Mouse (Mus musculus) hindbrain, embryonic 11.5 days (tissue): ENCODE measurements around the gene Kalrn. TPM values are rescaled to one million over a fixed set of nuclear protein-coding genes. Genes with fewer than 3 reads are reported as not detected.

ENCODE experiments used
- ATAC-seq: fragments of 200-750 bp; cut with Nextera tagmentation; 2 replicates; pipeline ENCODE4 v1.8.0; 2017; ENCODE audit warnings: mild to moderate bottlenecking, moderate TSS enrichment, moderate library complexity; ENCODE audit not compliant: low FRiP score
- DNase-seq: peaks from one replicate; pipeline ENCODE4 v3.0.0-alpha.2; 2015; ENCODE audit warnings: low spot score
- H3K27ac ChIP-seq: fragments of 300-500 bp; sonication (generic); 2 replicates; pipeline ENCODE4 v1.5.1; 2014; ENCODE audit warnings: mild to moderate bottlenecking, low read depth, low read length
- H3K27me3 ChIP-seq: fragments of 300-500 bp; sonication (generic); 2 replicates; pipeline ENCODE4 v1.6.1; 2014; ENCODE audit warnings: mild to moderate bottlenecking, low read length, moderate library complexity, mixed read lengths; ENCODE audit not compliant: control insufficient read depth, insufficient read depth
- H3K36me3 ChIP-seq: fragments of 300-500 bp; sonication (generic); 2 replicates; pipeline ENCODE4 v1.6.1; 2014; ENCODE audit warnings: mild to moderate bottlenecking, low read length, moderate library complexity, mixed read lengths; ENCODE audit not compliant: control insufficient read depth, insufficient read depth
- H3K4me1 ChIP-seq: fragments of 300-500 bp; sonication (generic); replicated peaks from 2 replicates; pipeline ENCODE4 v1.6.1; 2014; ENCODE audit warnings: low read length, mixed read lengths; ENCODE audit not compliant: control insufficient read depth, insufficient read depth
- H3K4me2 ChIP-seq: fragments of 300-500 bp; sonication (generic); replicated peaks from 2 replicates; pipeline ENCODE4 v1.6.1; 2014; ENCODE audit warnings: mild to moderate bottlenecking, low read depth, low read length
- H3K4me3 ChIP-seq: fragments of 300-500 bp; sonication (generic); 2 replicates; pipeline ENCODE4 v1.5.1; 2014; ENCODE audit warnings: low read depth, low read length
- H3K9ac ChIP-seq: fragments of 300-500 bp; sonication (generic); 2 replicates; pipeline ENCODE4 v1.6.1; 2014; ENCODE audit warnings: low read depth, low read length
- H3K9me3 ChIP-seq: fragments of 300-500 bp; sonication (generic); 2 replicates; pipeline ENCODE4 v1.6.1; 2016; ENCODE audit warnings: low read length; ENCODE audit not compliant: control insufficient read depth
- WGBS: fragments of 180-500 bp; shearing (Covaris S2); extraction: QIAGEN DNeasy Blood & Tissue Kit; methylation state at CpG from one replicate; pipeline ENCODE4 v1.1.7; 2014; 5-methylcytosine and 5-hydroxymethylcytosine counted together
- polyA plus RNA-seq: library from polyadenylated mRNA; unstranded; fragments of >200 nt; fragmentation: Nextera tagmentation; extraction: Ambion mirVana; gene quantifications from 2 replicates; pipeline ENCODE4 v1.2.1, GENCODE M21; 2014

Kalrn gene
- polyA plus RNA-seq, 1 experiment from 2014 or later, result 25.6 TPM

DNA sequence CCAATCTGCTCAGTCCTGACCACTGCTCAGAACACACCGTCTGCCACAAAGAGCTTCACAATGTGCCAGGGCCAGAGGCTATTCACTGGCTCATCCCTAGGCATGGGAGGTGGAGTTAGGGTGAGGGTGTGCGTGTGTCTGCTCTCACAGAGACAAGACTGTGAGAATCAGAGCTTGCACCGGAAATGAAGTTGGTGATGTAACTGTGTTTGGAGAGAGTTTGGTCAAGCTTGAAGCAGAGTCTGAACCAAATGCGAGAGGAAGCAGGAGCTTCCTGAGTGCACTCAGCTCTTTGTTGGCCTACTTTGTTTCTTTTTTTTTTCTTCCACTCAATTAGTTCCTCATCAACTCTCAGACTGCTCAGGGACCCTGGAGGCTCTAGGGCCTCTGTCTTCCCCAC lies 325.1 kb downstream of the Kalrn start:
- Histone ChIP-seq H3K4me2 (no peak overlapping the region), H3K36me3 (no peaks in the 10 kb centered on the region), H3K27ac (no peak overlapping the region), H3K4me3 (no peak overlapping the region), H3K27me3 (no peaks in the 10 kb centered on the region), H3K9ac (no peak overlapping the region), H3K9me3 (no peaks in the 10 kb centered on the region), H3K4me1 (no peaks in the 10 kb centered on the region)
- 47% methylated on average over 4 of the region's 4 CpGs for WGBS
- DNase-seq (no peak), ATAC-seq (no peak)

DNA sequence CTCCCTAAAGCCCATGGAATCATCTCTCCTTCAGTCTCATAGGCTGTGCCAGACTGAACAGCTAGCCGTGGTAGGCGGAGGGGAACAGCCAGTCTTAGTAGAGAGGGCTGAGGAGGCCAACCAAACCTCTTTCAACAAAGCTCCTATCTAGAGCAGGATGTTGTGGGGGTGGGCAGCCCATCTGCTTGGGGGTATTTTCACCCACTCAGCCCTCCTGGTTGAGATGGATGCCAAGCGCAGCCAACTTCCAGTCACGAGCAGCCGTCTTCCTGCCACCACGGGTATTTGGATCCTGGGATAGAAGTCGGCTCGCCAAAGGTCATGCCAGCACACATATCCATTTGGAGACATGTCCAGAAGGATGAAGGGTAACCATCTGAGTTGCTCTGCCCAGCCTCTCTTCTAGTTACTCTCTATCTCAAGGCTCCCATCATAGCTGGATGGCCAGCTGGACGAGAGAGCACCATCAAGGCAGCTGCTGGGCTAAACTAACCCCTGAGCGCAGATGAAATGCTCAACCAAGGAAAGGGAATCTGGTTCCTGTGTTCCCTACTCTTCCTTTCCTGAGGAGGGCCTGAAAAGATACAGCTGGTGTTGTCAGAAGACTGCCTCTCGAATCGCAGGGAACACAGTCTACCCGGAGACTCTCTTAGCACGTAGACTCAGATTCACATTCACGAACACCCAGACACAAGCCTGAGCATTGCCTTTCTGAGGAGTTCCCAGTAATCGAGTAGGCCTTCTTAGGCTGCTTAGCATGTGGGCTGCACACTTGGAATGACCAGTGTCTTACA lies 331.2 kb downstream of the Kalrn start:
- 97% methylated on average over 16 of the region's 16 CpGs for WGBS
- Histone ChIP-seq H3K4me3 (no peak overlapping the region), H3K27me3 (no peaks in the 10 kb centered on the region), H3K4me1 (no peaks in the 10 kb centered on the region), H3K9ac (no peak overlapping the region), H3K36me3 (no peaks in the 10 kb centered on the region), H3K4me2 (no peak overlapping the region), H3K27ac (no peak overlapping the region), H3K9me3 (no peaks in the 10 kb centered on the region)
- DNase-seq, result no peak
- no peak for ATAC-seq

DNA sequence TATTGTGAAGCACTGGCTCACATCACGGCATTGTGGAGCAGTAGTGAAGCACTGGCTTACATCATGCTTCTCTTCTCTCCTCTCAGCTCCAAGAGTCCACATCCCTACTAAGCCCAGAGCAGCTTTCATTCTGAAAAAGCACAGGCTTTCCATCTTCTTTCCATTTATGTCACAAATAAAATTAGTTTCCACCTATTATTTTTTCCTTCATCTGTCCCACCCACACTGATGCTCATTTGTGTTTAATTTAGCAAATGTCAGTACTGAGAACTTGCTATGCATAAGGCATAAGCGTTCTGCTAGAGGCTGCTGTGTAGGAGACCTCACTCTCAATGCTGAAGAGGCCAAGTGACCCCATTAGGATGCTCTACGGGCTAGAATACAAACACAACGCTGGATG lies 333.7 kb downstream of the Kalrn start:
- no peaks in the 10 kb centered on the region for H3K27me3 ChIP-seq
- DNase-seq (no peak), ATAC-seq (no peak)
- H3K27ac ChIP-seq, result no peak overlapping the region
- H3K9me3 ChIP-seq, result no peaks in the 10 kb centered on the region
- no peak overlapping the region for H3K4me2 ChIP-seq
- no peaks in the 10 kb centered on the region for H3K36me3 ChIP-seq
- no peaks in the 10 kb centered on the region for H3K4me1 ChIP-seq
- no peak overlapping the region for H3K4me3 ChIP-seq
- 76% methylated on average over 4 of the region's 4 CpGs for WGBS
- no peak overlapping the region for H3K9ac ChIP-seq

DNA sequence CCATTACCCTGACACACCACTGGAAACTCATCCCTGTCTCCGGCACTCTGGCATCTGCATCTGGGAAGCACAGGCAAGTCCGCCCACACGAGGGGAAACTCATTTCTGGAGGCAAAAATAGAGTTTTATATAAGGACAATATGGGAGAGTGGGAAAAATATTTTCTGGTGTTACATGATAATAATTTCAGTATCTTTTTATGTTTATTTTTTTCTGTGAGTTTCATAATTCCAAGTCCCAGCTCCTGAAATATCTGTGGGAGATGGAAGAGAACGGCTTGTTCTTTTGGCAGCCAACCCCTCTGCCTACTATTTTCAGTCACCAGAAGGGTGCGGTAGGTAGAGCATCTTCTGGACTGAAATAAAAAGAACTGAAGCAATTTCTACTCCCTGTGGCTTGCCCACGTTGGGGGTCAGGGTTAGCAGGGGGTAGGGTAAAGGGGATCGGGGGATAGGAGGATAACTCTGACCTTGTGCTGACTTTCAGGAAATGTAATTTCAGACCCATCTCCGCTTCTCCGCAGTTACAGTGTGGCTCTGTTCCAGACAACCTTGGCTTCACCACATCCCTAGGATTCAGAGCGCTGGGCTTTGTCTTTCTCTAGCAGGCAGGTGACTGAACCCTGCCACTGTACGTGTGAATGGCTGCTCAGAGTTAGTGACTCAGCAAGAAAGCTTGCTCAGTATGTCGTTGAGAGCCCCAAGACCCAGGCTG lies 336.3 kb downstream of the Kalrn start:
- Histone ChIP-seq H3K4me2 (no peak overlapping the region), H3K9ac (no peak overlapping the region), H3K4me3 (no peak overlapping the region), H3K36me3 (no peaks in the 10 kb centered on the region), H3K9me3 (no peaks in the 10 kb centered on the region), H3K4me1 (no peaks in the 10 kb centered on the region), H3K27ac (no peak overlapping the region), H3K27me3 (no peaks in the 10 kb centered on the region)
- DNase-seq (no peak), ATAC-seq (no peak)
- WGBS, result 80% methylated on average over 12 of the region's 12 CpGs

DNA sequence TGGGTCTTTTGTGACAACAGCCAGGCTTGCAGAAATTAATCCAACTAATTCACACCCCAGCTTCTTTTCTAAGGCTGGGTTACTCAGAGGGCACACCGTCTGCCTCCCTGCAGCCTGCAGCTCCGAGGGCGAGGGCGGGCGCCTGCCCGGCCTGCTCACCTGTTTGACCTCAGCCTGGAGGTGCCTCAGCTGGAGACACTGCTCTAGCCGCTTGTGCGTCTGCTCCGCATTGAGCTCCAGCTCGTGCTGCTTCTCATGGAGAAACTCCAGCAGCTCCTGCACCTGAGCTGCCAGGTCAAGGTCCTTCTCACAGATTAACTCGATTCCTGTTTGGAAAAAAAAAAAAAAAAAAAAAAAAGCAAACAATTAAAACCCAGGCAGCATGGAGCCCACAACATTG lies 338.2 kb downstream of the Kalrn start:
- no peak for DNase-seq
- WGBS, result 69% methylated on average over 11 of the region's 11 CpGs
- Histone ChIP-seq H3K36me3 (no peaks in the 10 kb centered on the region), H3K4me3 (no peak overlapping the region), H3K9ac (no peak overlapping the region), H3K27me3 (no peaks in the 10 kb centered on the region), H3K4me2 (no peak overlapping the region), H3K4me1 (no peaks in the 10 kb centered on the region), H3K27ac (no peak overlapping the region), H3K9me3 (no peaks in the 10 kb centered on the region)
- no peak for ATAC-seq

DNA sequence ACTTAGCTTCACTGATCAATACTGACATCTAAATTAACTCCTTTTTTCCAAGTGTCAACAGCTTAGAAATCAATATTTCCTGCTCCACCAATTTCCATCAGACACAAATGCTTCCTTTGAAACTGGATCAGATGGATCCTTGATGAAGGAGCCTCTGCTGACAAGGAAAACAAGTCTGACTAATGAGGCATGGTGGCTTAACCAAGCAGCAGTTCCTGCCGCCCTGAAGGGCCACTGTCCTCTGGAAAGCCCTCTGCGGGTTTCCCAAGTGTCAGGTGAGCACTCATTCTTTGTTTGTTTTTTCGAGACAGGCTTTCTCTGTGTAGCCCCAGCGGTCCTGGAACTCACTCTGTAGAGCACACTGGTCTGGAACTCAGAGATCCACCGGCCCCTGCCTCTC lies 341.4 kb downstream of the Kalrn start:
- no peaks in the 10 kb centered on the region for H3K36me3 ChIP-seq
- no peak overlapping the region for H3K4me3 ChIP-seq
- DNase-seq (no peak), ATAC-seq (no peak)
- no peaks in the 10 kb centered on the region for H3K4me1 ChIP-seq
- H3K9me3 ChIP-seq, result no peaks in the 10 kb centered on the region
- no peaks in the 10 kb centered on the region for H3K27me3 ChIP-seq
- H3K27ac ChIP-seq, result no peak overlapping the region
- no peak overlapping the region for H3K4me2 ChIP-seq
- H3K9ac ChIP-seq, result no peak overlapping the region
- WGBS, result 44% methylated on average over 5 of the region's 5 CpGs

DNA sequence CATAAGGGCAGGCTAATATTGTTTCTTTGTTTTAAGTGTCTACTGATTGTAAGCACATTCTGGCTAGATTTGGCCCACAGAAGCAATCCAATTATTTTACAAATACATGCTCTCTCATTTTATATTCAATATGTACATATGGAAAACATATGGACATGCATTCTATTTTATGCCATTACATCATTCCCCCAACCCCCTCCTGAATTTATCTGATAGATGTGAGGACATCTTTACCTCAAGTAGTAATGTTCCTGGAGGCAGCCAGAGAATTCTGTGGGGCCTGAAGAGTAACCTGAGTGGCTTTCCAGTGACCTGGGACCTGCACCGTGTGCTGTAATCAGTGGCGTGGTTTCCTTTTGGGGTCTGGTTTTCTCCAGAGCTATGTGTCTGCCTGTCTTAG lies 342.2 kb downstream of the Kalrn start:
- Histone ChIP-seq H3K4me3 (no peak overlapping the region), H3K36me3 (no peaks in the 10 kb centered on the region), H3K4me1 (no peaks in the 10 kb centered on the region), H3K27me3 (no peaks in the 10 kb centered on the region), H3K4me2 (no peak overlapping the region), H3K27ac (no peak overlapping the region), H3K9me3 (no peaks in the 10 kb centered on the region), H3K9ac (no peak overlapping the region)
- DNase-seq, result no peak
- 58% methylated on average over 2 of the region's 2 CpGs for WGBS
- no peak for ATAC-seq

DNA sequence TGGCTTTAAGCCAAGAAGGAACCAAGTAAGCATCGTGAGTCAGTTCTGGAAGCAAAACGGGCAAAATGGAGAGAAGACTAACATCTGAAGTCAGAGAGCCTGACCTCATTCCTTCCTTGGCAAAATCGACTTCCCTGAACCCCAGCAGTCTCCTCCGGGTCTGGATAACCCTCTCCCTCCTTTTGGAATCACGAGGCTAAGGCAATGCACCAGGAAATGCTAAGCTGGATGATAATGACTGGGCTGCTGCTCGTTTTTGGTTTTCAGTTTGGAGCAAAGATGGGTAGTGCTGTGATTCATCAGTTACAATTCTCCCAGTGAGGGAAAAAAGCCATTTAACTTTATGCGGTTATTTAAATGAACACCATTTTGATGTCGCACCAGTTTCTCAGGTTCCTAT lies 344.0 kb downstream of the Kalrn start:
- H3K4me1 ChIP-seq, result no peaks in the 10 kb centered on the region
- no peaks in the 10 kb centered on the region for H3K27me3 ChIP-seq
- WGBS, result 81% methylated on average over 8 of the region's 8 CpGs
- H3K4me2 ChIP-seq, result no peak overlapping the region
- no peak overlapping the region for H3K4me3 ChIP-seq
- H3K27ac ChIP-seq, result no peak overlapping the region
- ATAC-seq (no peak), DNase-seq (no peak)
- H3K9ac ChIP-seq, result no peak overlapping the region
- no peaks in the 10 kb centered on the region for H3K36me3 ChIP-seq
- no peaks in the 10 kb centered on the region for H3K9me3 ChIP-seq

DNA sequence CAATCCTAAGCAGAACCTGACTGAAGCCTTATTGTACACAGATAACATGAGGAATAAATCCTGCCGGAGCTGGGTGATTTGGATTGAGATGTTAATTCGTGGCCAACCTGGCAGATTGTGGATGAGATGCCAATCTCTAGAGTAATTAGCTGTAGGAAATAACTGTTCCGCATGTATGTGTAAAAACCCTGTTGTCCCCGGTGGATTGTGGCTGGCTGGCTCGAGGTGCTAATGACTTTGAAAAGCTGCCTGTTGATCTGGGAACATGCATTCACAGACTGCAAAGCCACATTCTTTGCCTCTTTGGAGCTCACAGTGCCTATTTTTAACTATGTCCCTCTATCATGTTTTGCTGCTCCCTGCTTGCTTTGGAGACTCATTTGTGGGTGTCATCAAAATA lies 344.7 kb downstream of the Kalrn start:
- H3K36me3 ChIP-seq, result no peaks in the 10 kb centered on the region
- H3K4me2 ChIP-seq, result no peak overlapping the region
- H3K4me3 ChIP-seq, result no peak overlapping the region
- no peak overlapping the region for H3K27ac ChIP-seq
- ATAC-seq, result no peak
- H3K27me3 ChIP-seq, result no peaks in the 10 kb centered on the region
- 75% methylated on average over 5 of the region's 5 CpGs for WGBS
- no peak for DNase-seq
- no peaks in the 10 kb centered on the region for H3K9me3 ChIP-seq
- no peak overlapping the region for H3K9ac ChIP-seq
- no peaks in the 10 kb centered on the region for H3K4me1 ChIP-seq
